Mouse (Mus musculus) cerebellum, adult 2 months (tissue): ENCODE measurements at regions not wholly inside any gene's neighbourhood (a gene's known extent, or its start where the extent isn't known, plus 50 kb on each side); places are given as distances from the start of the nearest gene placed in this dataset.

Experiments used
- DNase-seq, 2 experiments: peaks; one replicate each; pipeline ENCODE4 v3.0.0; 2021
- H3K27ac ChIP-seq: fragments of 200-500 bp; 2 replicates; pipeline ENCODE4 v1.5.1; 2012; ENCODE audit warnings: low read length, control low read depth, inconsistent platforms; ENCODE audit not compliant: insufficient read depth
- H3K27me3 ChIP-seq: fragments of 200-500 bp; 2 replicates; pipeline ENCODE4 v1.6.1; 2012; ENCODE audit warnings: inconsistent platforms, mild to moderate bottlenecking, low read length, moderate library complexity; ENCODE audit not compliant: control insufficient read depth, insufficient read depth
- H3K4me1 ChIP-seq: fragments of 200-500 bp; 2 replicates; pipeline ENCODE4 v1.6.1; 2011; ENCODE audit warnings: low read length; ENCODE audit not compliant: control insufficient read depth, insufficient read depth
- H3K4me3 ChIP-seq: fragments of 200-500 bp; replicated peaks from 2 replicates; pipeline ENCODE3; 2011; ENCODE audit warnings: mild to moderate bottlenecking, low read depth, low read length, control low read depth; ENCODE audit not compliant: insufficient read depth
- CTCF ChIP-seq: fragments of 200-500 bp; IDR thresholded peaks from 2 replicates; pipeline ENCODE4 v1.5.1; 2011; ENCODE audit warnings: low read depth, mild to moderate bottlenecking, control low read depth, low read length, moderate library complexity, borderline replicate concordance; ENCODE audit not compliant: insufficient read depth
- POLR2A ChIP-seq: fragments of 200-500 bp; IDR thresholded peaks from 2 replicates; pipeline ENCODE4 v1.6.1; 2011; ENCODE audit warnings: low read length, control low read depth, borderline replicate concordance; ENCODE audit not compliant: insufficient read depth
- WGBS: fragments of 180-500 bp; shearing (Covaris S2); methylation state at CpG from one replicate; pipeline ENCODE4 v1.1.7; 2018; 5-methylcytosine and 5-hydroxymethylcytosine counted together

GRCm38 (mm10) chr2:56083226-56083625 lies 647.5 kb downstream of the Kcnj3 start:
- 11% methylated on average over 1 of the region's 1 CpGs for WGBS
- Histone ChIP-seq H3K27me3 (no peaks in the 10 kb centered on the region), H3K4me1 (no peaks in the 10 kb centered on the region), H3K4me3 (no peak overlapping the region), H3K27ac (no peak overlapping the region)
- DNase-seq = no peak
- TF ChIP-seq CTCF (no peak), POLR2A (no peak)

- 20% methylated on average over 3 of the region's 3 CpGs for WGBS
- Histone ChIP-seq H3K4me1 (no peaks in the 10 kb centered on the region), H3K27me3 (no peaks in the 10 kb centered on the region), H3K27ac (no peak overlapping the region), H3K4me3 (no peak overlapping the region)
- DNase-seq = peak in 1 of 2 experiments; percentile 5
- peak; percentile 3; the same call in 1 of the 2 replicates for TF ChIP-seq CTCF
- TF ChIP-seq POLR2A = no peak
Observed at GRCm38 (mm10) chr2:56109531-56109930, 673.8 kb downstream of the Kcnj3 start.

GRCm38 (mm10) chr2:56109975-56110374 lies 674.2 kb downstream of the Kcnj3 start:
- DNase-seq = no peak
- TF ChIP-seq CTCF (no peak), POLR2A (no peak)
- 27% methylated on average over 6 of the region's 6 CpGs for WGBS
- Histone ChIP-seq H3K4me3 (no peak overlapping the region), H3K27ac (no peak overlapping the region), H3K27me3 (no peaks in the 10 kb centered on the region), H3K4me1 (no peaks in the 10 kb centered on the region)

GRCm38 (mm10) chr2:56114469-56114868 lies 678.7 kb downstream of the Kcnj3 start:
- peak in 1 of 2 experiments; percentile 29 for DNase-seq
- no peak overlapping the region for H3K27ac ChIP-seq
- 21% methylated on average over 3 of the region's 3 CpGs for WGBS
- H3K4me3 ChIP-seq = no peak overlapping the region
- H3K27me3 ChIP-seq = no peaks in the 10 kb centered on the region
- no peak for TF ChIP-seq POLR2A
- peak; percentile 27; the same call in 1 of the 2 replicates for TF ChIP-seq CTCF
- no peaks in the 10 kb centered on the region for H3K4me1 ChIP-seq

GRCm38 (mm10) chr2:56119368-56119767 lies 683.6 kb downstream of the Kcnj3 start:
- WGBS = 10% methylated on average over 6 of the region's 6 CpGs
- peak; percentile 9 to 21 for DNase-seq
- TF ChIP-seq CTCF = peak; percentile 45; the same call in 1 of the 2 replicates
- TF ChIP-seq POLR2A = no peak

GRCm38 (mm10) chr2:56147107-56147615 lies 711.4 kb downstream of the Kcnj3 start:
- Histone ChIP-seq H3K4me1 (no peaks in the 10 kb centered on the region), H3K27me3 (no peaks in the 10 kb centered on the region), H3K27ac (no peak overlapping the region), H3K4me3 (no peak overlapping the region)
- TF ChIP-seq CTCF (no peak), POLR2A (no peak)
- WGBS = 78% methylated on average over 6 of the region's 6 CpGs
- no peak for DNase-seq

More at GRCm38 (mm10) chr2:56119368-56119767, 683.6 kb downstream of the Kcnj3 start:
- Histone ChIP-seq H3K4me1 (no peaks in the 10 kb centered on the region), H3K27me3 (no peaks in the 10 kb centered on the region), H3K27ac (no peak overlapping the region), H3K4me3 (no peak overlapping the region)

GRCm38 (mm10) chr2:56196449-56196848 lies 760.7 kb downstream of the Kcnj3 start:
- no peak overlapping the region for H3K4me3 ChIP-seq
- no peak for TF ChIP-seq POLR2A
- TF ChIP-seq CTCF = no peak
- no peak overlapping the region for H3K27ac ChIP-seq
- H3K27me3 ChIP-seq = no peaks in the 10 kb centered on the region
- 16% methylated on average over 8 of the region's 8 CpGs for WGBS
- H3K4me1 ChIP-seq = peaks cover 4% of the 10 kb centered on the region; the same call in 1 of the 2 replicates
- DNase-seq = peak in 1 of 2 experiments; percentile 20

- Histone ChIP-seq H3K27ac (no peak overlapping the region), H3K4me1 (no peaks in the 10 kb centered on the region), H3K27me3 (no peaks in the 10 kb centered on the region), H3K4me3 (no peak overlapping the region)
- 23% methylated on average over 7 of the region's 7 CpGs for WGBS
- TF ChIP-seq CTCF (no peak), POLR2A (no peak)
- no peak for DNase-seq
Observed at GRCm38 (mm10) chr2:56227476-56227875, 791.7 kb downstream of the Kcnj3 start.
